Mouse (Mus musculus) T-helper 2 cell (primary cell): ENCODE measurements around the gene Grip1.

ENCODE experiments used
- in situ Hi-C: fragments of 300-600 bp; cut with MboI, MseI; formaldehyde crosslinking; loops from one replicate; pipeline ENCODE4 v1.15.1; 2025; ENCODE audit warnings: high pct_unique_total_duplicates

Gene Grip1

GRCm38 (mm10) chr10:119927963-119928362 lies 474.3 kb downstream of the Grip1 start:
- in situ Hi-C loops, result no loop called here

DNA sequence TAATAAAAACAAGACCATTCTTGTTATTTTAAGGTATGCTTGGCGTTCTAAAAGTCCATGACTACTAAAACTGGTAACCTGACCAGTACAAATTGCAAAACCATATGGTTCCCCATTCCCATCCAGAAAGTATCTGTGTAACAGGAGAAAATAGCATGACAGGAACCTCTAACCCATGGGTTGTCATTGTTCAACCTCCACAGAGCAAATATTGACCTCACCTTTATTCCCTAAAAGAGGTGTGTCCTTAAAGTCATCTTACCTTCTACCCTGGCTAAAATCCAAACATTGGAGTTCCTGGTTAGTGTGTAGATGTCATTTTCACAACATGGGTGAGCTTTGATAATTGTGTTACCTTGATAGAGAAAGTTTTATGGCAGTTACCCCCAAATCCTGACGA lies 475.3 kb downstream of the Grip1 start:
- in situ Hi-C loops, result no loop called here

- in situ Hi-C loops, result no loop called here
Observed at GRCm38 (mm10) chr10:119932794-119933193, 479.2 kb downstream of the Grip1 start.

- in situ Hi-C loops, result no loop called here
Observed at GRCm38 (mm10) chr10:119933362-119933761, 479.7 kb downstream of the Grip1 start.

- in situ Hi-C loops, result no loop called here
Observed at GRCm38 (mm10) chr10:119935231-119935630, 481.6 kb downstream of the Grip1 start.

DNA sequence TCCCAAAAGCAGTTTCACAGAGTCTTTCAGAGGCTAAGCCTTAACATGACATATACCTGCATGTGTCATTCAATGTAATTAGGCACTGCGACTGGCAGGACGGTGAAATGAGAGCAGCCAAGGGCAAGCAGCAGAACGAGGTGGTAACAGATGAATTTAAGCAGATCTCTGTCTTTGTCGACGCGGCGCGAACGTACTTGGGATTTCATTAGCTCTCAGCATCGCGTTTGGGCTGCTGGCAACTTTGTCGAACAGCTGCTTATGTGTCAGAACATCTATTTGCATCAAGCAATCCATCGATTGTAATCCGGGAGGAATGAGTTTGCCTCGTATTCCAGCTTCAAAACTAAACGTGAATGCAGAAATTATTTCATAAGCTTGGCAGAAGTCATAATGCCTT lies 483.9 kb downstream of the Grip1 start:
- in situ Hi-C loops, result no loop called here

GRCm38 (mm10) chr10:119943906-119944305 lies 490.3 kb downstream of the Grip1 start:
- in situ Hi-C loops, result no loop called here

DNA sequence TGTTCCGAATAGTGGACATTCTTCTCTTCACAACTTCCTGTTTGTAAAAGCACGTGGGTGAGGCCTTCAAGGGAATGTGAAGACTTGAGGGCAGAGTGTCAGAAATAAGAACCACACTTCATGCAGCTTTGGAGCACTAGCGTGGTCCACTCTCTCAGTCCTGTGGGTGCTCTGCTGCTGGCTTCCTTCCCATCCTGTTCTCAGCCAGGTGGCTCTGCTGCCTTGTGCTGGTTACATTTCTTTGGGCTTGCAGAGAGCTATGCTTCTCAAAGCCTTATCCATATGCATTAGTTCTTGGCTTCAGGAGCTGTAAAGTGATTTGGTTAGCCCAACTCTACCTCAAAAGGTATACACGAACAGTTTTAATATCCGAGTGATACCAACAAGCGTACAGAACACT lies 497.8 kb downstream of the Grip1 start:
- in situ Hi-C loops, result no loop called here

GRCm38 (mm10) chr10:119957260-119957955 lies 503.8 kb downstream of the Grip1 start:
- in situ Hi-C loops, result no loop called here

DNA sequence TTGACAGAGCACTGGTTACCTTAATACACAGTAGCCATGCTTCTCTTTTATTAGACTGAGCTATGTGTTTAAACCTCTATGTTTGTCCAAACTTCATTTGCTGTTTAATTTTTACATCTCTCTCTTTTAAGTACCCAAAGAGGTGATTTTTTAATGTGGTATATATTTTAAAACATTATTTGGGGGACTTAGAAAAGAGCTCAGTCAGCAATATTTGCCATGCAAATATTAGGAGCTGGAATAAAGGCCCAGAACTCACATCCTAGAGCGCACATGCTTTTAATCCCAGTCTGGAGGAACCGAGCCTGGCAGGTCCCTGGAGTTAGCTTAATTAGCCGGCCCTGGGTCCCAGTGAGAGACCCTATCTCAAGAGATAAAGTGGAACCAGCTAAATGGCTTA lies 507.3 kb downstream of the Grip1 start:
- in situ Hi-C loops, result no loop called here

GRCm38 (mm10) chr10:119966321-119966720 lies 512.7 kb downstream of the Grip1 start:
- in situ Hi-C loops, result no loop called here

DNA sequence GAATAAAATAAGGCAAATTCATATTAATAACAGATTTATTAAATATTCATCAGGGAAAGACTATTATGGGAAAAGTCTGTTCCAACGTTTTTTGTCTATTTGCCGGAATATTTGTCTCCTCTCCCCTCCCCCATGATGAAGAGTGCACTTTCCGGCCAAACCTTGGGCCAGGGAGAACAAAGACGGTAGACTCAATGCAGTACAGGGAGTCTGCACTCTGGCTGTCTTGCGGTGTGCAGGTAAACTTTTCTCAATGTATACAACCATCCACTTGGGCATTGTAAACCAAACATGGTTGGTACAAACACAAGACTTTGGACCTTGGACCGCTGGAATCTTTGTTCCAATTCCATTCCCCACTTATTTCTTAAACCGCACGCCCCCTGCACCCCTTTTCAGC lies 525.8 kb downstream of the Grip1 start:
- in situ Hi-C loops, result no loop called here

GRCm38 (mm10) chr10:119980032-119980431 lies 526.4 kb downstream of the Grip1 start:
- in situ Hi-C loops, result no loop called here

- in situ Hi-C loops, result no loop called here
Observed at GRCm38 (mm10) chr10:119984299-119984698, 530.7 kb downstream of the Grip1 start.

DNA sequence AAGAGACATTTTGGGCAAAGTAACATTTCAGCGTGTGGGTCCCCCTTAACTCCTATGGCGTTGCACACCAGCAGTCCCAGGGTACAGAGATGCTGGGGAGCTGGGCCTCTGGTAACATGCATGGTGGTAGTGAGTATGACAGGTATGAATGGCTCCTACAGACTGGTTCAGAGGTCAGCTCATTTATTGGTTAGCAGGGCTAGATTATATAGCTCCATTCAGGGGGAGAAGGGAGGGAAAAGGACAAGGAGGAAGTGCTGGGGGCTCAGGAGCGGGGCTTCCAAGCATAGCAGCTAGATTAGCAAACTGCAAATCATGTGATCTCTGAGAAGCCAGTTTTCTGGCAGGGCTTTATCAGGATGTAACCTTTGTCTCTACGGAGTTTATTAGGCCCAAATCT lies 544.8 kb downstream of the Grip1 start:
- in situ Hi-C loops, result no loop called here

- in situ Hi-C loops, result no loop called here
Observed at GRCm38 (mm10) chr10:120002149-120002548, 548.5 kb downstream of the Grip1 start.

DNA sequence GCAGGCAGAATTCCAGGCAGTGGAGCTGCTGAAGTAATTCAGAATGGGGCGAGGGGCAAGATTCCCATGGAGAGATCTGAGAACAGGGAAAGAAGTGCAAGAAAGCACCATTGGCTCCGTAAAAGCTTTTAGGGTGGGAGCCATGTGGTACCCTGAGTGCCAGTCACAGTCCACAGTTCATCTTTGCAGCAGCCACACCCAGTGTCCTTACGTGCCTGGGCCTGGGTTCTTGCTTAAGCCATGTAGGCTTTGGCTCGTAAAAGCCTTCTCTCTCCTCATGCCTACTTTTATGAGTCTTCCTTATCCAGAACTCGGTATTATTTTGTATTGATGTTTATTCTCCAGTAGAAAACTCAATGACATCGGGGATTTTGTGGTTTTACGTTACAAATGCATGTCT lies 550.5 kb downstream of the Grip1 start:
- in situ Hi-C loops, result no loop called here

GRCm38 (mm10) chr10:120005581-120005980 lies 552.0 kb downstream of the Grip1 start:
- in situ Hi-C loops, result no loop called here

- in situ Hi-C loops, result no loop called here
Observed at GRCm38 (mm10) chr10:120012331-120012730, 558.7 kb downstream of the Grip1 start.

DNA sequence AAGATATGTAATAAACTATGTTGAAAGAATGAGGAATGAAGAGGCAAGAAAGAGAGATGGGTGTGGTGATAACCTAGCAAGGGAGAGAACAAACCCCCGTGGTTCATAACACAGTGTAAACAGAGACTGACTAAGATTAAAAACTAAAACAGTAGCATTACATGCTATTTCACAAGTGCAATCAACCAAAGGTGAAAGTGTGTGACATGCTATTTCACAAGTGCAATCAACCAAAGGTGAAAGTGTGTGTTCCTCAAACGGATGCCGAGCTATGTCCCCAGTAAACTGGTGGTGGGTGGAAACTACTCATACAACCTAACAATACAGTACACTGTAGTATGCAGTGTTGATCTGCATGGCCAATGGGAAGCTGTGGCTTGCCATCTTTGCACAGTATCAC lies 561.5 kb downstream of the Grip1 start:
- in situ Hi-C loops, result no loop called here

DNA sequence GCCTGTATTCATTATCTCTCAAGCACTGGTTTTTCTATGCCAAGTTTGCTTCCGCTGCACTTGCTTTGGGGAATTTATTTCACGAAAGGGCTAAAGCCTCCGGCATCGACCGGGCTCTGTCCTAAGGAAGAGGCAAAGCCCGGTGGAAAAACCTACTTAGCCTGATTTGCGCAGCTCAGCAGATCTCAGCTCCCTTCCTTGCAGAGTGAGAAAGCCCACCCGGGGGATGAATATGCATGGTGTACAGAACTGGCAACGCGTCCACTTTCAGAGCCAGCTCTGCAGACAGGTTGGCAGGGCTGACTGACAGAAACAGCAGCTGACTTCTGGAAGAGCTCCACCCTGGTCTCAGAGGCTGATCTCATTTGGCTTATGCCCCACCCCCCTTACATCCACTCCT lies 572.8 kb downstream of the Grip1 start:
- in situ Hi-C loops, result loop anchor here (10.0 kb wide), 1 partner anchor 362 kb away; no protein-coding TSS in a partner anchor

DNA sequence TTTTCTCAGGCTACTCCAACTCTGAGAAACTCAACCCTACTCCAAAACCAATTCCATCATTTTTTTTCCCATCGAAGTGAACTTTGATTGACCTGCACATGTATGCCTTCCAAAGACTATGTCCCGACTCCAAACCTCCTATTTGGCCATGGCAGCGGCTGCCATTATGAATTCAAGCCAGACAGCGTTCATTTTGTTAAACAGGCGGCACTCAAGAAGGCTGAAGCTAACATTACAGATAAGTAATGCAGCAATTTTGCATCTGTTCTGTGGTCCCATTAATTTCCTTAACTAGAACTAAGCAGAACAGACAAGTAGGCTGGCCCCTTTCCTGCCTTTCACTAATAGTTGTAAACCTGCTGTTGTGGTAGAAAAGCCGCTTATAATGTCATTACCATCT lies 577.3 kb downstream of the Grip1 start:
- in situ Hi-C loops, result no loop called here

GRCm38 (mm10) chr10:120031316-120031715 lies 577.7 kb downstream of the Grip1 start:
- in situ Hi-C loops, result no loop called here

- in situ Hi-C loops, result no loop called here
Observed at GRCm38 (mm10) chr10:120033866-120034265, 580.2 kb downstream of the Grip1 start.
